8 mouse cellular contexts compared by ENCODE assay signal in the genomic region with DNA sequence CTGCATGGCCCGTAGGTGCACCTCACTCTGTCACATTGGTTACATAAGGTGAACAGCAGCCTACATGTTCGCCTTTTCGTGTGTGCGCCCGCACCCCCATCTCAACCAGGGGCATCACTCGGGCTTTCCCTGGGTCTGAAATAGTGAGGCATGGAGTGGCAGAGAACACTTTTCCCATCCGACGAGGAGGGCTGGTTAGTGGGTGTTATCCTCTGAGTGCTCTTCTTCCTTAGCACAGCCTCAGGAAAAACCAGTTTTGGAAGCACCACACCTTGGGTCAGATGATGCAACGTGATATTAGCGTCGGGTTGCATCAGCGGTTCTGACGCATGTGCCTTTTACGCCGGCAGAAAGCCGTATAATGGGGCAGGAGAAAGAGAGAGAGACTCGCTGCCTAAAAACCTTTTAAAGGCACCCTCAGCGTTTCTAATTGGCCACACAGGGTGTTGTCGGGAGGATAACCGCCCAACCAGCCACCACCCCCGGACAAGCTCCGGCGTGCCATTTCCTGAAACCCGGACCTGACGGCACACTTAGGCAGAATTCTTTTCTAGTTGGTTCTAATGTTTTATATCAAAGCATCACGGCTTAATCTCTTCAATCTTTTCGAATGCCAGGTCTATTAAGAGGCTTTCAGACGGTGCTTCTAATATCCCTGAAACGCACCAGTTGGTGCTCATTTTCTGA. TPM values are rescaled to one million over a fixed set of nuclear protein-coding genes. Genes with fewer than 3 reads are reported as not detected.
A peak's percentile ranks its signal among the peaks of the same experiment; 100 is the strongest.
DNase-seq lines count a peak whose midpoint lies in the region; ATAC-seq and TF ChIP-seq lines count a peak whose summit lies in the region.

No protein-coding gene starts in this region.

- peaks cover 18% of the 10 kb centered on the region for H3K79me2 ChIP-seq in myocyte (ENCODE audit: control insufficient read depth, insufficient read depth)

- H3K9ac ChIP-seq in heart, embryonic 12.5 days: peak overlapping the region; percentile 94; the same call in 1 of the 2 replicates
- H3K9ac ChIP-seq in kidney, embryonic 16.5 days (replicated peaks; ENCODE audit: low read length): peak overlapping the region; percentile 97
- peak overlapping the region; percentile 94 for H3K9ac ChIP-seq in liver, embryonic 12.5 days

- ATAC-seq in heart, embryonic 12.5 days (ENCODE audit: insufficient number of reproducible peaks, low FRiP score): peak; percentile 8; the same call in 1 of the 2 replicates
- ATAC-seq in kidney, embryonic 16.5 days (ENCODE audit: low FRiP score, low TSS enrichment): no peak
- peak; percentile 68 for ATAC-seq in liver, embryonic 12.5 days

- no peaks in the 10 kb centered on the region; the same call in none of the 2 replicates for H3K4me1 ChIP-seq in bone marrow, adult 2 months (ENCODE audit: control insufficient read depth, insufficient read depth, low read length)
- peaks cover 76% of the 10 kb centered on the region for H3K4me1 ChIP-seq in erythroblast, embryonic 14.5 days (ENCODE audit: control insufficient read depth)
- H3K4me1 ChIP-seq in heart, embryonic 12.5 days (replicated peaks): peaks cover 29% of the 10 kb centered on the region
- peaks cover 36% of the 10 kb centered on the region for H3K4me1 ChIP-seq in kidney, embryonic 16.5 days (ENCODE audit: insufficient read depth, low read length)
- peaks cover 69% of the 10 kb centered on the region for H3K4me1 ChIP-seq in liver, embryonic 12.5 days
- H3K4me1 ChIP-seq in testis, adult 2 months (ENCODE audit: control insufficient read depth, insufficient read depth, low read length): peaks cover 29% of the 10 kb centered on the region

- no peak for TF ChIP-seq CTCF in bone marrow, adult 2 months (IDR thresholded peaks at IDR 0.05; ENCODE audit: control insufficient read depth, insufficient read depth, low read length)
- TF ChIP-seq CTCF in testis, adult 2 months (IDR thresholded peaks at IDR 0.05; ENCODE audit: control insufficient read depth, insufficient read depth, insufficient replicate concordance, low read depth, low read length): no peak

- H3K27ac ChIP-seq in bone marrow, adult 2 months (ENCODE audit: control insufficient read depth, insufficient read depth, low read depth, low read length, poor library complexity): peak overlapping the region; percentile 76
- no peak overlapping the region for H3K27ac ChIP-seq in heart, embryonic 12.5 days (ENCODE audit: poor library complexity, severe bottlenecking)
- H3K27ac ChIP-seq in kidney, embryonic 16.5 days (ENCODE audit: low read length): no peak overlapping the region
- peak overlapping the region; percentile 99 for H3K27ac ChIP-seq in liver, embryonic 12.5 days
- peak overlapping the region; percentile 21; the same call in 1 of the 2 replicates for H3K27ac ChIP-seq in testis, adult 2 months (ENCODE audit: control insufficient read depth, insufficient read depth, low read depth, low read length)

- 2% methylated on average over 29 of the region's 29 CpGs for WGBS in bone marrow, adult 2 months
- 7% methylated on average over 29 of the region's 29 CpGs for WGBS in heart, embryonic 12.5 days
- WGBS in kidney, embryonic 16.5 days: 5% methylated on average over 29 of the region's 29 CpGs
- WGBS in liver, embryonic 12.5 days (ENCODE audit: insufficient replicate concordance): 7% methylated on average over 29 of the region's 29 CpGs

- DNase-seq in CD8-positive naive resting alpha-beta T cell, adult 2 months (ENCODE audit: low read depth in 2 of 2, low spot score in 2 of 2): peak; percentile 70

- no peaks in the 10 kb centered on the region for H3K27me3 ChIP-seq in erythroblast, embryonic 14.5 days (ENCODE audit: control insufficient read depth)
- peaks cover 12% of the 10 kb centered on the region for H3K27me3 ChIP-seq in heart, embryonic 12.5 days (replicated peaks)
- peaks cover 10% of the 10 kb centered on the region; the same call in 1 of the 2 replicates for H3K27me3 ChIP-seq in kidney, embryonic 16.5 days (ENCODE audit: insufficient read depth, low read length)
- H3K27me3 ChIP-seq in liver, embryonic 12.5 days (replicated peaks): no peaks in the 10 kb centered on the region
- H3K27me3 ChIP-seq in myocyte (ENCODE audit: control insufficient read depth, insufficient read depth, insufficient read length): no peaks in the 10 kb centered on the region
- H3K27me3 ChIP-seq in testis, adult 2 months (ENCODE audit: control insufficient read depth, insufficient read depth, low read length): no peaks in the 10 kb centered on the region

- H3K4me2 ChIP-seq in heart, embryonic 12.5 days: peak overlapping the region; percentile 82
- H3K4me2 ChIP-seq in kidney, embryonic 16.5 days (replicated peaks; ENCODE audit: low read depth, low read length): peak overlapping the region; percentile 87
- H3K4me2 ChIP-seq in liver, embryonic 12.5 days: peak overlapping the region; percentile 80
- H3K4me2 ChIP-seq in myocyte (ENCODE audit: low read depth): peak overlapping the region; percentile 83

- peak overlapping the region; percentile 53 for H3K4me3 ChIP-seq in bone marrow, adult 2 months (replicated peaks; ENCODE audit: control insufficient read depth, low read depth, low read length)
- H3K4me3 ChIP-seq in erythroblast, embryonic 14.5 days (replicated peaks): peak overlapping the region; percentile 89
- peak overlapping the region; percentile 80 for H3K4me3 ChIP-seq in heart, embryonic 12.5 days
- H3K4me3 ChIP-seq in kidney, embryonic 16.5 days (ENCODE audit: low read length): peak overlapping the region; percentile 91
- peak overlapping the region; percentile 92 for H3K4me3 ChIP-seq in liver, embryonic 12.5 days
- H3K4me3 ChIP-seq in myocyte: peak overlapping the region; percentile 51
- H3K4me3 ChIP-seq in testis, adult 2 months (ENCODE audit: control insufficient read depth, low read depth, low read length): peak overlapping the region; percentile 40

- no peak overlapping the region for H3ac ChIP-seq in myocyte (ENCODE audit: control insufficient read depth, insufficient read length)

- H3K36me3 ChIP-seq in erythroblast, embryonic 14.5 days (ENCODE audit: control insufficient read depth): peaks cover 18% of the 10 kb centered on the region
- no peaks in the 10 kb centered on the region for H3K36me3 ChIP-seq in heart, embryonic 12.5 days
- H3K36me3 ChIP-seq in kidney, embryonic 16.5 days (ENCODE audit: insufficient read depth, low read length): no peaks in the 10 kb centered on the region
- peaks cover 13% of the 10 kb centered on the region for H3K36me3 ChIP-seq in liver, embryonic 12.5 days
- no peaks in the 10 kb centered on the region for H3K36me3 ChIP-seq in myocyte (ENCODE audit: control insufficient read depth, insufficient read depth)
- H3K36me3 ChIP-seq in testis, adult 2 months (ENCODE audit: control insufficient read depth, insufficient read depth, low read length): no peaks in the 10 kb centered on the region

- no peaks in the 10 kb centered on the region for H3K9me3 ChIP-seq in erythroblast, embryonic 14.5 days (ENCODE audit: control insufficient read depth, low read length)
- H3K9me3 ChIP-seq in heart, embryonic 12.5 days (replicated peaks): no peaks in the 10 kb centered on the region
- H3K9me3 ChIP-seq in kidney, embryonic 16.5 days (ENCODE audit: low read length): no peaks in the 10 kb centered on the region
- H3K9me3 ChIP-seq in liver, embryonic 12.5 days (replicated peaks): no peaks in the 10 kb centered on the region

- TF ChIP-seq POLR2A in bone marrow, adult 2 months (IDR thresholded peaks at IDR 0.05; ENCODE audit: borderline replicate concordance, control insufficient read depth, low read depth, low read length): peak; percentile 60; the same call in 1 of the 2 replicates
- TF ChIP-seq POLR2A in myocyte (IDR thresholded peaks at IDR 0.05; ENCODE audit: insufficient read length, low read depth): peak; percentile 64
- no peak for TF ChIP-seq POLR2A in testis, adult 2 months (IDR thresholded peaks at IDR 0.05; ENCODE audit: control insufficient read depth, low read depth, low read length)

TF ChIP-seq in myocyte, 11 proteins besides CTCF, POLR2A, EP300 and RAD21 (continues in another document):
- TF ChIP-seq USF1 (IDR thresholded peaks at IDR 0.05; ENCODE audit: low read depth): peak; percentile 62
- TF ChIP-seq POLR2AphosphoS2 (IDR thresholded peaks at IDR 0.05; ENCODE audit: insufficient read length, low read depth): peak; percentile 60
- TF ChIP-seq MYOG (IDR thresholded peaks at IDR 0.05; ENCODE audit: control insufficient read depth in 1 of 3, insufficient read depth in 1 of 3, insufficient read length in 2 of 3, low read depth in 2 of 3): no peak
- TF ChIP-seq E2F4 (IDR thresholded peaks at IDR 0.05; ENCODE audit: insufficient read depth): no peak
- no peak for TF ChIP-seq TCF3 (IDR thresholded peaks at IDR 0.05; ENCODE audit: insufficient read length, low read depth)

RNA-seq across cellular contexts. Expression of gene Rcc2, which starts 0.8 kb away (rescaled TPM):
- polyA plus RNA-seq in bone marrow, adult 2 months (2011; ENCODE audit: insufficient read depth, insufficient read length, low replicate concordance, missing spikeins): 92.8 and 105 TPM in 2 replicates
- polyA plus RNA-seq in erythroblast, embryonic 14.5 days (2012): 31.0 and 36.3 TPM in 2 replicates
- polyA plus RNA-seq in heart, embryonic 12.5 days (2016; fragmentation: Nextera tagmentation; extraction: Ambion mirVana): 38.5 and 40.6 TPM in 2 replicates
- polyA plus RNA-seq in kidney, embryonic 16.5 days (2015; fragmentation: Nextera tagmentation; extraction: Ambion mirVana): 19.5 and 21.0 TPM in 2 replicates
- polyA plus RNA-seq in liver, embryonic 12.5 days (2016; fragmentation: Nextera tagmentation; extraction: Ambion mirVana): 100 and 102 TPM in 2 replicates
- polyA plus RNA-seq in myocyte (2012; fragmentation: generic; extraction: Trizol): 167 TPM
- polyA plus RNA-seq in testis, adult 2 months (2012; rRNA removed): 30.0 and 32.1 TPM in 2 replicates

RNA-seq across cellular contexts. Expression of gene Arhgef10l, which starts 33.8 kb away (rescaled TPM):
- 7.0 and 11.0 TPM in 2 replicates for polyA plus RNA-seq in bone marrow, adult 2 months (2011; ENCODE audit: insufficient read depth, insufficient read length, low replicate concordance, missing spikeins)
- 0.12 TPM in 1 of 2 replicates, not detected in the other for polyA plus RNA-seq in erythroblast, embryonic 14.5 days (2012)
- polyA plus RNA-seq in heart, embryonic 12.5 days (2016; fragmentation: Nextera tagmentation; extraction: Ambion mirVana): 20.1 and 21.0 TPM in 2 replicates
- polyA plus RNA-seq in kidney, embryonic 16.5 days (2015; fragmentation: Nextera tagmentation; extraction: Ambion mirVana): 25.4 and 27.7 TPM in 2 replicates
- polyA plus RNA-seq in liver, embryonic 12.5 days (2016; fragmentation: Nextera tagmentation; extraction: Ambion mirVana): 3.5 and 3.7 TPM in 2 replicates
- 34.7 TPM for polyA plus RNA-seq in myocyte (2012; fragmentation: generic; extraction: Trizol)
- polyA plus RNA-seq in testis, adult 2 months (2012; rRNA removed): 5.9 and 7.2 TPM in 2 replicates

RNA-seq across cellular contexts. Expression of gene Padi6, which starts 42.9 kb away (rescaled TPM):
- not detected in 2 replicates for polyA plus RNA-seq in bone marrow, adult 2 months (2011; ENCODE audit: insufficient read depth, insufficient read length, low replicate concordance, missing spikeins)
- polyA plus RNA-seq in erythroblast, embryonic 14.5 days (2012): not detected in 2 replicates
- polyA plus RNA-seq in heart, embryonic 12.5 days (2016; fragmentation: Nextera tagmentation; extraction: Ambion mirVana): not detected in 2 replicates
- not detected in 2 replicates for polyA plus RNA-seq in kidney, embryonic 16.5 days (2015; fragmentation: Nextera tagmentation; extraction: Ambion mirVana)
- not detected in 2 replicates for polyA plus RNA-seq in liver, embryonic 12.5 days (2016; fragmentation: Nextera tagmentation; extraction: Ambion mirVana)
- 0.20 TPM for polyA plus RNA-seq in myocyte (2012; fragmentation: generic; extraction: Trizol)
- polyA plus RNA-seq in testis, adult 2 months (2012; rRNA removed): 11.0 and 11.8 TPM in 2 replicates

Comparison
In these comparisons a context has a peak if more than half of its experiments do, and no peak if none do; other contexts are left out.
1. H3K27ac ChIP-seq: peak in bone marrow, adult 2 months (single experiment), liver, embryonic 12.5 days (single experiment) and testis, adult 2 months (single experiment); none in heart, embryonic 12.5 days (single experiment) and kidney, embryonic 16.5 days (single experiment).
2. H3K4me3 ChIP-seq: peak in every context shown above with its lines; median percentile 92 in liver, embryonic 12.5 days; 91 in kidney, embryonic 16.5 days; 89 in erythroblast, embryonic 14.5 days; 80 in heart, embryonic 12.5 days; 53 in bone marrow, adult 2 months; 51 in myocyte; 40 in testis, adult 2 months.
3. Peak in every context shown above with its lines, with median percentiles within 50 percentile points of each other: H3K4me2 ChIP-seq and H3K9ac ChIP-seq.